Mouse (Mus musculus) embryonic facial prominence, embryonic 12.5 days (tissue): ENCODE measurements around the gene Wdr90. TPM values are rescaled to one million over a fixed set of nuclear protein-coding genes. Genes with fewer than 3 reads are reported as not detected.
"Not testable (repeated sequence)": the region's sequence is repeated elsewhere in the genome, so short reads cannot be mapped to it uniquely, and the experiment has no call there.

Experiments
- ATAC-seq: fragments of 200-750 bp; cut with Nextera tagmentation; 2 replicates; pipeline ENCODE4 v1.8.0; 2017; ENCODE audit not compliant: insufficient number of reproducible peaks, insufficient read depth, low FRiP score, low TSS enrichment
- H3K27ac ChIP-seq: fragments of 300-500 bp; sonication (generic); 2 replicates; pipeline ENCODE4 v1.5.1; 2016; ENCODE audit warnings: mild to moderate bottlenecking
- H3K27me3 ChIP-seq: fragments of 300-500 bp; sonication (generic); 2 replicates; pipeline ENCODE4 v1.6.1; 2016; ENCODE audit warnings: mild to moderate bottlenecking, moderate library complexity
- H3K36me3 ChIP-seq: fragments of 300-500 bp; sonication (generic); 2 replicates; pipeline ENCODE4 v1.6.1; 2016; ENCODE audit warnings: mild to moderate bottlenecking
- H3K4me1 ChIP-seq: fragments of 300-500 bp; sonication (generic); 2 replicates; pipeline ENCODE4 v1.6.1; 2016
- H3K4me2 ChIP-seq: fragments of 300-500 bp; sonication (generic); replicated peaks from 2 replicates; pipeline ENCODE4 v1.6.1; 2016; ENCODE audit warnings: mild to moderate bottlenecking, moderate library complexity
- H3K4me3 ChIP-seq: fragments of 300-500 bp; sonication (generic); 2 replicates; pipeline ENCODE4 v1.5.1; 2016; ENCODE audit warnings: mild to moderate bottlenecking
- H3K9ac ChIP-seq: fragments of 300-500 bp; sonication (generic); 2 replicates; pipeline ENCODE4 v1.6.1; 2016; ENCODE audit warnings: mild to moderate bottlenecking, moderate library complexity
- H3K9me3 ChIP-seq: fragments of 300-500 bp; sonication (generic); 2 replicates; pipeline ENCODE4 v1.6.1; 2016; ENCODE audit warnings: mild to moderate bottlenecking, moderate library complexity
- WGBS: fragments of 180-500 bp; shearing (Covaris S2); methylation state at CpG from one replicate; pipeline ENCODE4 v1.1.7; 2016; 5-methylcytosine and 5-hydroxymethylcytosine counted together
- polyA plus RNA-seq: library from polyadenylated mRNA; unstranded; fragments of >200 nt; fragmentation: Nextera tagmentation; extraction: Ambion mirVana; gene quantifications from 2 replicates; pipeline ENCODE4 v1.2.1, GENCODE M21; 2016

The Wdr90 gene
- polyA plus RNA-seq, 1 experiment from 2014 or later: 36.3 TPM

GRCm38 (mm10) chr17:25808028-25808427, 53.3 kb downstream of the Wdr90 start:
- peak overlapping the region; percentile 80; the same call in 1 of the 2 replicates for H3K9ac ChIP-seq
- no peaks in the 10 kb centered on the region for H3K36me3 ChIP-seq
- ATAC-seq: no peak
- peaks cover 50% of the 10 kb centered on the region for H3K27me3 ChIP-seq
- WGBS: 41% methylated on average over 5 of the region's 5 CpGs
- H3K4me1 ChIP-seq: peaks cover 7% of the 10 kb centered on the region; the same call in 1 of the 2 replicates
- no peak overlapping the region for H3K27ac ChIP-seq
- H3K4me2 ChIP-seq: peak overlapping the region; percentile 97
- H3K9me3 ChIP-seq: no peaks in the 10 kb centered on the region
- H3K4me3 ChIP-seq: peak overlapping the region; percentile 72

GRCm38 (mm10) chr17:25807452-25807851, 53.8 kb downstream of the Wdr90 start:
- not testable (repeated sequence) for ATAC-seq, H3K4me1 ChIP-seq, H3K9ac ChIP-seq, H3K4me2 ChIP-seq, H3K9me3 ChIP-seq, H3K36me3 ChIP-seq, H3K4me3 ChIP-seq, H3K27ac ChIP-seq
- peaks cover 44% of the 10 kb centered on the region for H3K27me3 ChIP-seq
- WGBS: 44% methylated on average over 2 of the region's 2 CpGs

GRCm38 (mm10) chr17:25806507-25806906, 54.8 kb downstream of the Wdr90 start:
- Histone ChIP-seq H3K4me3 (no peak overlapping the region), H3K27ac (no peak overlapping the region), H3K27me3 (peaks cover 38% of the 10 kb centered on the region), H3K9ac (no peak overlapping the region), H3K4me2 (no peak overlapping the region), H3K9me3 (no peaks in the 10 kb centered on the region), H3K4me1 (peaks cover 7% of the 10 kb centered on the region; the same call in 1 of the 2 replicates), H3K36me3 (no peaks in the 10 kb centered on the region)
- 85% methylated on average over 4 of the region's 4 CpGs for WGBS
- no peak for ATAC-seq

GRCm38 (mm10) chr17:25802825-25803517, 58.3 kb downstream of the Wdr90 start:
- WGBS: 14% methylated on average over 10 of the region's 10 CpGs
- H3K36me3 ChIP-seq: no peaks in the 10 kb centered on the region
- no peaks in the 10 kb centered on the region for H3K4me1 ChIP-seq
- no peak overlapping the region; the same call in 1 of the 2 replicates for H3K27ac ChIP-seq
- no peaks in the 10 kb centered on the region for H3K9me3 ChIP-seq
- H3K4me2 ChIP-seq: no peak overlapping the region
- peaks cover 6% of the 10 kb centered on the region for H3K27me3 ChIP-seq
- 0 out of 2 replicates have a peak overlapping the region, but pooled peaks have one; percentile 3 for H3K9ac ChIP-seq
- 0 out of 2 replicates have a peak, but pooled peaks have one; percentile 50 for ATAC-seq
- no peak overlapping the region for H3K4me3 ChIP-seq

GRCm38 (mm10) chr17:25801029-25801428, 60.3 kb downstream of the Wdr90 start:
- WGBS: 8% methylated on average over 6 of the region's 6 CpGs

GRCm38 (mm10) chr17:25796951-25797369, 64.3 kb downstream of the Wdr90 start, which contains the start of gene Metrn:
Gene Metrn, minus strand, starts transcription at chr17:25797136.
- under 1% methylated on average over 35 of the region's 35 CpGs for WGBS
- Histone ChIP-seq H3K27ac (peak within 1 kb of the TSS; percentile 65), H3K4me3 (peak within 1 kb of the TSS; percentile 86), H3K9ac (peak within 1 kb of the TSS; percentile 68), H3K4me1 (peaks cover 35% of the 10 kb centered on the region), H3K9me3 (no peaks in the 10 kb centered on the region), H3K36me3 (no peaks in the 10 kb centered on the region; the same call in 1 of the 2 replicates), H3K4me2 (peak within 1 kb of the TSS; percentile 95), H3K27me3 (no peaks in the 10 kb centered on the region)
- peak; percentile 61; the same call in 1 of the 2 replicates for ATAC-seq

More at GRCm38 (mm10) chr17:25801029-25801428, 60.3 kb downstream of the Wdr90 start:
- Histone ChIP-seq H3K27ac (no peak overlapping the region), H3K36me3 (no peaks in the 10 kb centered on the region), H3K27me3 (peaks cover 4% of the 10 kb centered on the region; the same call in 1 of the 2 replicates), H3K4me2 (no peak overlapping the region), H3K9ac (no peak overlapping the region), H3K4me3 (no peak overlapping the region), H3K9me3 (no peaks in the 10 kb centered on the region), H3K4me1 (peaks cover 11% of the 10 kb centered on the region)
- ATAC-seq: no peak

GRCm38 (mm10) chr17:25796211-25796771, 65.0 kb downstream of the Wdr90 start:
- no peak for ATAC-seq
- Histone ChIP-seq H3K4me1 (peaks cover 37% of the 10 kb centered on the region), H3K4me2 (peak overlapping the region; percentile 95), H3K27me3 (no peaks in the 10 kb centered on the region), H3K36me3 (no peaks in the 10 kb centered on the region; the same call in 1 of the 2 replicates), H3K27ac (peak overlapping the region; percentile 51), H3K4me3 (peak overlapping the region; percentile 86), H3K9ac (peak overlapping the region; percentile 68), H3K9me3 (no peaks in the 10 kb centered on the region)
- WGBS: under 1% methylated on average over 37 of the region's 37 CpGs

- Histone ChIP-seq H3K36me3 (no peaks in the 10 kb centered on the region; the same call in 1 of the 2 replicates), H3K27me3 (no peaks in the 10 kb centered on the region), H3K4me1 (peaks cover 43% of the 10 kb centered on the region), H3K9ac (peak within 1 kb of the TSS; percentile 68), H3K27ac (peak within 1 kb of the TSS; percentile 51), H3K4me2 (peak within 1 kb of the TSS; percentile 95), H3K4me3 (peak within 1 kb of the TSS; percentile 86), H3K9me3 (no peaks in the 10 kb centered on the region)
- WGBS: 8% methylated on average over 6 of the region's 6 CpGs
- no peak for ATAC-seq
These were observed 65.7 kb downstream of the Wdr90 start, which contains the start of gene AC134908.4 for GRCm38 (mm10) chr17:25795609-25796092. Gene AC134908.4, minus strand, starts transcription at chr17:25795659.

- Histone ChIP-seq H3K27me3 (no peaks in the 10 kb centered on the region), H3K4me2 (peak overlapping the region; percentile 95), H3K9ac (peak overlapping the region; percentile 68), H3K4me1 (peaks cover 43% of the 10 kb centered on the region), H3K36me3 (no peaks in the 10 kb centered on the region; the same call in 1 of the 2 replicates), H3K27ac (peak overlapping the region; percentile 42; the same call in 1 of the 2 replicates), H3K9me3 (no peaks in the 10 kb centered on the region), H3K4me3 (peak overlapping the region; percentile 86; the same call in 1 of the 2 replicates)
- 71% methylated on average over 17 of the region's 17 CpGs for WGBS
- ATAC-seq: no peak
These were observed 66.3 kb downstream of the Wdr90 start for GRCm38 (mm10) chr17:25794998-25795397.
